Mouse (Mus musculus) R1 (cell line): ENCODE results near the gene Sfta2.

ENCODE experiments used
- DNase-seq: peaks from one replicate; pipeline ENCODE4 v3.0.0-alpha.2; 2018; ENCODE audit warnings: low read depth, low spot score

Sfta2 gene

DNA sequence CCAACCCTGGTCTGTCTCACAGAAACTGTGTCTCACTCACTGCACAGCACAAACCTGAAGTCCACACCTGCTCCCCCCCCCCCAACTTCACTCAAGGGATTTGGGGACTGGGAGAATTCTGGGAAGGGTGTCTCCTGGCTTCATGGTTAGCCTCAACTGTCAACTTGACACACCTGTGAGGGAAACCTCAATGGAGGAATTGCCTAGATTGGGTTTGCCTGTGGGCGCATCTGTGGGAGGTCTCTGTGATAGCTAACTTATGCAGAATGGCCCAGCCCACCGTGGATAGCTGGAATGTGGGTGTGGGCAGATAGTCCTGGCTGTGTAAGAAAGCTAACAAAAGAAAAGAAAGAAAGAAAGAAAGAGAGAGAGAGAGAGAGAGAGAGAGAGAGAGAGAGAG lies at the start of gene Sfta2:
Gene Sfta2 (plus strand): TSS at position 301 of the 400 bp plus-strand sequence.
- no peak for DNase-seq

- DNase-seq = no peak
These were observed 49.4 kb upstream of the Sfta2 start, which contains the start of gene Cdsn for GRCm38 (mm10) chr17:35551881-35552414. TSS of gene Cdsn (plus strand) at chr17:35552128.

DNA sequence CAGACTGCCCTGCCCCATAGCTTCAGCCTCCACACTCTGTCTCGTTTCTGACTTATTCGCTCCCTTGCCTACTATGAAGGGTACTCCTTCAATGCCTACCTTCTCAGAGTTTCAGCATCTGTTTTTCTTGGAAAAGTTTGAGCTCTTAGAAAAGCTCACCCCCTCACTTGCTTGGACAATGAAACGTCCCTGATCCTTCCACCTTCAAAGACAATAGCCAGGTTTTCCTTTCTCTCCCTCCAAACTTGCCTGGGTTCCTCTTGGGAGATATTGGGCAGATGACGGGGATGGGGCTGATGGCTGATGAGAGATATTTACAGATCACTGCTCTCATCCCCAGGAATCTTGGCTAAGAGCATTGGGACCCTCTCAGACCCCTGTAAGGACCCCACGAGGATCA lies 47.0 kb upstream of the Sfta2 start:
- no peak for DNase-seq

- peak; percentile 61 for DNase-seq
These were observed 46.5 kb upstream of the Sfta2 start for GRCm38 (mm10) chr17:35554761-35555397.

- DNase-seq = no peak
These were observed 45.1 kb upstream of the Sfta2 start for GRCm38 (mm10) chr17:35556186-35556765.

DNA sequence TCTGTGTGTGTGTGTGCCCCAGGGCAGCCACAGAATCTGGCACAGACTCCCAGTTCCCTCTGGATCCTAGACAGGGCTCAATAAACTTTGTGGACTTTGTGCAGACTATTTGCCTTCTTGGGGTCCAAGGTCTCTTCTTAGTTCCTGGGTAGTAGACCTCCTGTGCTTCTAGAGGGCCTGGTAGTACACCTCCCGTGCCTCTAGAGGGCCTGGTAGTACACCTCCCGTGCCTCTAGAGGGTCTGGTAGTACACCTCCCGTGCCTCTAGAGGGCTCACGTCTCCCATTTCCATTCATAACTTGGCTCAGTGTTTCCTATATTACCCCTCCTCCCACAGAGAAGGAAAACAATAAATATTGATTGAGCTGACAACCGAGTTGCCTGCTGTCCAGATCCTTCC lies 44.5 kb upstream of the Sfta2 start:
- DNase-seq = peak; percentile 85

DNA sequence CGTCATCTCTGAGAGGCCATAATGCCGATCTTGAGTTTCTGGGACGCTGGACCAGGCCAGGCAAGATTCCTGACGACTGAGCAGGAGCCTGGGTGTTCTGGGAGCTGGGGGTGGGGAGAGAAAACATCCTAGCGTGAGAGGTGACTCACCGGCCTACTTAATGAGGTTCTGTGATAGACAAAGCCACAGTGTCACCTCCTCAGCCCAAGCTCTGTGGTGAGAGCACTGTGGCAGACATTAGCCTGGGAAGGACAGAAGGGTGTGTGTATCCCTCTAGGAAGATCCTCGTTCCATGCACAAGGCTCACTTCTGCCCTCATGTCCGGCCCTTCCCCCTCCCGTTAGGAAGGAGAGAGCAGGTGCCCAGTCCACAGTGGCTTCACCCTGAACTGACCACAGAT lies 44.0 kb upstream of the Sfta2 start:
- DNase-seq = peak; percentile 53

DNA sequence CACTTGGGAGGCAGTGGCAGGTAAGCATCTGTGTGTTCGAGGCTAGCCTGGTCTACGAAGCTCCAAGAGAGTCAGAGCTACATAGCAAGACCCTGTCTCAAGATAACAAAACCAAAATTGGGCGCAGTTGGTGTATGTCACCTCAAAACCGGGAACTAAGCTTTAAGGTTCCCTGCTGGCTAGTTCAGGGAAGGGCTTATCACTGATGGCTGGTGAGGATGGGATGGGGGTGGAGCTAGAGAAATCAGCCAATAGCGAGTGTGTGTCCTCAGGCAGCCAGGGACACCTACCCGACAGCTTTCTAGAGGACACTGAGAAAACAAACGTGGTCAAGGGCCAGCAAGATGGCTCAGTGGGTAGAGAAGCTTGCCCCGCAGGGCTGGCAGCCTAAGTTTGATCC lies 43.1 kb upstream of the Sfta2 start:
- peak; percentile 65 for DNase-seq

DNA sequence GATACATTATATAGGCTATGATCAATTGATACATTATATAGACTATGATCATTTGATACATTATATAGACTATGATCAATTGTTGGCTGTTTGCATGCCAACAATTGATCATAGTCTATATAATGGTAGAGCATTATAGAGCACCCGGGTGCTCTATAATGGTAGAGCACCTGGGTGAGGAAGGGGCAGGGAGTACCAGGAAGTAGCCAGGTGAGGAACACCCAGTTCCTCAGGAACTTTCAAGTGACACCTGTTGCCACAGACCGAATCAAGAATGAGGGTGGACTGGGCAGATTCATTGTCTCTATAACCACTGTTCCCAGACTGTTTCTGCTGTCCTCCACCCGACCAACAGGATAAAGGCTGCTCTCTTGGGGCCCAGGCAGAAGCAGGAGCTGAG lies 34.2 kb upstream of the Sfta2 start, which contains the start of gene 2300002M23Rik:
Gene 2300002M23Rik (plus strand): TSS at position 301 of the 400 bp plus-strand sequence.
- no peak for DNase-seq

DNA sequence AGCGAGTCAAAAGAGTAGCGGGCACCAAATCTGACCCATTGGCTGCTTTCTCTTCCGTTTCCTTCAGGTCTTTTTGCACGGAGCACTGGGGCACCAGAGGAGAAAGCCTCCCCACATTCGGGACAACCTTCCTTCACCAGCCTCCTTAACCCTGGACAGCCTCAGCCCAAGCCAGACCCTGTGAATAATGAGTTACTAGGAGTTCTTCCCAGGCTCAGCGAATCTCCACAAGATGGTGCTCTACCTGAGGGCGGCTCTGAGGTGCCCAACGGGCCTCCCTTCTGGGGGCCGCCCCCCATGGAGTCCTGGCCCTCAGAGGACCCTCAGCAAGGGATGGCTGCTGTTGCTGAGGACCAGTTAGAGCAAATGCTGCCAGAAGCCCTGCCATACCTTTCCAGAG lies 33.6 kb upstream of the Sfta2 start:
- DNase-seq = no peak

- DNase-seq = no peak
These were observed 32.0 kb upstream of the Sfta2 start for GRCm38 (mm10) chr17:35569091-35569944.

GRCm38 (mm10) chr17:35570836-35571235 lies 30.5 kb upstream of the Sfta2 start:
- DNase-seq = no peak

GRCm38 (mm10) chr17:35571477-35571876 lies 29.9 kb upstream of the Sfta2 start:
- peak; percentile 67 for DNase-seq

GRCm38 (mm10) chr17:35578211-35578610 lies 23.1 kb upstream of the Sfta2 start:
- peak; percentile 96 for DNase-seq

DNA sequence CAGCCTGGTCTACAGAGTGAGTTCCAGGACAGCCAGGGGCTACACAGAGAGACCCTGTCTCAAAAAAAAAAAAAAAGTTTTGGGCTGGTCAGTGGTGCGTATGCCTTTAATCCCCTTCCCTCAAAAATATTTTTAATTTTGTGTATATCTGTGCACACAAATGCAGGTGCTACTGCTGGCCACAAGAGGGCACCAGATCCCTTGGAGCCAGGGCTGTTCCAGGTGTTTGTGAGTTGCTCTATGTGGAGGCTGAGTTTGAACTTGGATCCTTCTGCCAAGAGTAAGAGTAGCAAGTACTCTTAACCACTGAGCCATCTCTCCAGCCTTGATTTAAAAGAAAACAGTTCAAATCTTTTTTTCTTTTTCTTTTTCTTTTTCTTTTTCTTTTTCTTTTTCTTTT lies 18.4 kb upstream of the Sfta2 start:
- peak; percentile 61 for DNase-seq

DNA sequence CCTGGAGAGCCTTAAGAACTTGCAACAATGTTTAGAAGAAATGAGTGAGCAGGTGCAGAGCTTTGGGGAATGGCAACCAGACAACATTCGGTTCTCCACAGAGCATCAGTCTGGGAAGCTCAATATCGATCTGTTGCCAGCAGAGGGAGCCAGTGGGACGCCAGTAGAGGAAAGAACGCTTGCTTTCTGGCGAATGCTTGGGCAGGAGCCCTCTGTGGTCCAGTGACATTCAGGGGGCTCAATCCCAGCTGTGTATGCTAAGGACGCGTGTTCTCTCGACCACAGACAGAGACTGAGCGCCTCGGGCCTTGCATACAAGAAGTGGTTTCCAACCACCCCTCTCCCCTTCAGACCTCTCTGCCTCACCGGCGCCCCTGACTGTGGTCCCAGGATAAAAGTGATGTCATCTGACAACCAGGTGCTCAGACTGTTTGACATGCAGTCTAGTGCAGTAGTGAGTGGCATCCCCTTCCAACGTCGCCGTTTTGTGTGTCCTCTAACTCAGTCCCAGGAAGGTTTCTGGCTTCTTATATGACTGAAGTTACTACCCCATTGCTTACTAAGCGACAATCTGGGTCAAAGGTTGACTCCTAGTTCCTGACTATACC lies 16.9 kb upstream of the Sfta2 start:
- DNase-seq = peak; percentile 89

DNA sequence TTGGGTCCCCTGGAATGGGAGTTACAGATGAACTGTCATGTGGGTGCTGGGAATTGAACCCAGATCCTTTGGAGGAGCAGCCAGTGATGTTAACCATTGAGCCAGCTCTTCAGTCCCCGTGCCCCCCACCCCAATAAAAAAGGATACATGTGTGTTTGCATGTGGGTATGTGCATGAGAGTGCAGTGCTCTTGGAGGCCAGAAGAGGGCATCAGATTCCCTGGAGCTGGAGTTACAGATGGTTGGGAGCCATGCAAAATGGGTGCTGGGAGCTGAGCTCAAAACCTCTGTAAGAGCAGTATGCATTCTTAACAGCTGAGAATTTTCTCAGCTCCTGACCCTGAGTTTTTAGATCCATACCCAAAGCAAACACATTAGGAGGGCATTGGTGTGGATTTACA lies 14.1 kb upstream of the Sfta2 start:
- peak; percentile 58 for DNase-seq

DNA sequence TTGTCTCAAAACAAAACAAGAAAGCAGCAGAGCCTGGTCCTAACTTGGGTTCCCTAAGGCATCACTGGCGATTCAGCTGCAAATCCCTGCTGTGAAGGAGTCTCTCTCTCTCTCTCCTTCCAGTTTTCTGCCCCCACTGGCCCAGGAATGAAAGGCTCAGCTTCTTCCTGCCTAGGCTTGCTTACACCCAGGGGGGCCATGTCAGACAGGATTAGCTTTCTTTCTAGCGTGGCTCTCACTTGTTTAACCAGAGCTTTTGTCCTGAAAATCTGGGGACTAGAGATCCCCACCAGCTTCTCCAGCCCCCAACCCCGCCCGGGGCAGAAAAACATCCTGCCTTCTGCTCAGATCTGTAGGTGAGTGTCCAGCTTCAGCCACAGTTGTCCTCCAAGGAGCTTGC lies 13.0 kb upstream of the Sfta2 start:
- no peak for DNase-seq

GRCm38 (mm10) chr17:35590410-35591218 lies 10.7 kb upstream of the Sfta2 start:
- peak; percentile 96 for DNase-seq

DNA sequence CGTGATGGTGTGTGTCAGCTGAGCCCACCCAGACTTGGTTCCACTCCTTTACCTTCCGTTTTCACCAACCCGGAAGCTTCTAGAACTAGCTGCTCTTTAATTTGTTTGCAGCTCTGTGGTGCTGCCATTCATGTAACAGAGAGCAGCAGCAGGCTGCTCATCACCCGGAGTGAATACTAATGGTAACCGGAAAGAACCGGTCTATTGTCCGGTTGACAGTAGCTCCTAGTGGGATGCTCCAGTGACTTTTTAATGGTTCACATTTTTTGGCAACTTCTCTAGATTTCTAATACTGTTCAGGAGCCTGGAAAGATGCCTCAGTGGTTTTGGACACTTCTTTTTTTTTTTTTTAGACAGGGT lies 10.2 kb upstream of the Sfta2 start:
- no peak for DNase-seq

DNA sequence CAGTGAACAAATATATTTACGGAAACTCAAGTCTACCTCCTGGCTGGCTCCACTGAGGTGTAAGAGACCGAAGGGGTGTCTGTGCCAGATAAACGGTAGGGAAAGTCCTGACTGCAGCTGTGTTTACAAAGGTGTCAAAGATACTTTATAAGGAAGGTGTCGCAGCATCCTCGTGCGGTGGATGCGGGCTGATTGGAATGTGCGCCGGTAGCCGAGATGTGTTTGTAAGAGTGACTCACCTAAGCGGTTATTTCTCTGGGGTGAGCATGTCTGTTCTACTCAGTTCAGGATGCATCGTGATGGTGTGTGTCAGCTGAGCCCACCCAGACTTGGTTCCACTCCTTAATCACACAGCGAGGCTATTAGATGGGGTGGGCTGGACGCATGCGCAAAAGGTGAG lies 9.6 kb upstream of the Sfta2 start:
- peak; percentile 46 for DNase-seq
